Mouse (Mus musculus) forebrain, embryonic 10.5 days (tissue): ENCODE measurements at regions not wholly inside any gene's neighbourhood (a gene's known extent, or its start where the extent isn't known, plus 50 kb on each side); places are given as distances from the start of the nearest gene placed in this dataset.

Experiments
- DNase-seq: peaks from one replicate; pipeline ENCODE4 v3.0.0-alpha.2; 2017; ENCODE audit warnings: low spot score; ENCODE audit errors: extremely low spot score
- H3K27ac ChIP-seq: fragments of 300-500 bp; sonication (generic); 2 replicates; pipeline ENCODE4 v1.5.1; 2016; ENCODE audit warnings: mild to moderate bottlenecking
- H3K27me3 ChIP-seq: fragments of 300-500 bp; sonication (generic); 2 replicates; pipeline ENCODE4 v1.6.1; 2016; ENCODE audit warnings: mild to moderate bottlenecking; ENCODE audit not compliant: poor library complexity, severe bottlenecking
- H3K36me3 ChIP-seq: fragments of 300-500 bp; sonication (generic); replicated peaks from 2 replicates; pipeline ENCODE4 v1.6.1; 2016; ENCODE audit warnings: mild to moderate bottlenecking, moderate library complexity
- H3K4me1 ChIP-seq: fragments of 300-500 bp; sonication (generic); 2 replicates; pipeline ENCODE4 v1.6.1; 2016
- H3K4me3 ChIP-seq: fragments of 300-500 bp; sonication (generic); 2 replicates; pipeline ENCODE4 v1.5.1; 2016; ENCODE audit warnings: mild to moderate bottlenecking, moderate library complexity
- H3K9me3 ChIP-seq: fragments of 300-500 bp; sonication (generic); 2 replicates; pipeline ENCODE4 v1.6.1; 2016; ENCODE audit warnings: mild to moderate bottlenecking, moderate library complexity
- whole genome bisulfite sequencing: fragments of 180-500 bp; shearing (Covaris S2); methylation state at CpG from one replicate; pipeline ENCODE4 v1.1.7; 2016; 5-methylcytosine and 5-hydroxymethylcytosine counted together

- peaks cover 5% of the 10 kb centered on the region; the same call in 1 of the 2 replicates for H3K27me3 ChIP-seq
Measured at GRCm38 (mm10) chr2:11387623-11388022, 166.3 kb downstream of the Pfkfb3 start.

DNA sequence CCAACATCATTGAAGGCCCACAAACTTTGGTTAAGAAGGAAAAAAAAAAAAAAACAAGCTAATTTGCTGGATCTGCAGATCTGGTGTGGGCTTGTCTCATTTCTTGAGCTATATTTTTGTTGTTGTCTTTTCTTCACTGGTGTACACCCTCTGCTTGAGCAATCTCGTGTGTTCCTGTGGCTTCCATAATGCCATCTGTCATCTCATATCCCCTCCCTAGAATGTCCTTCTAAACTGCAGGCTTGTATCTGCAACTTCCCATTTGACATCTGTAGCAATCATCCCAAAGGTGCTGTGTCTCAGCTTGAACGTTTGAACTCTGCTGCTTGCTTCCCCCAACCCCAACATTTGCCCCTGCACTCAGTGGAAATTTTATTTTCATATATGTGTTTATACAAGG lies 170.1 kb downstream of the Pfkfb3 start:
- Histone ChIP-seq H3K27ac (no peak overlapping the region), H3K27me3 (no peaks in the 10 kb centered on the region), H3K36me3 (no peaks in the 10 kb centered on the region), H3K4me1 (no peaks in the 10 kb centered on the region), H3K4me3 (no peak overlapping the region), H3K9me3 (0 out of 2 replicates have a peak, but pooled peaks cover 4% of the 10 kb centered on the region)
- DNase-seq, result no peak
- 78% methylated on average over 2 of the region's 2 CpGs for WGBS

More at GRCm38 (mm10) chr2:11387623-11388022, 166.3 kb downstream of the Pfkfb3 start:
- DNase-seq, result no peak
- H3K27ac ChIP-seq, result no peak overlapping the region
- peaks cover 21% of the 10 kb centered on the region for H3K4me1 ChIP-seq
- no peak overlapping the region for H3K4me3 ChIP-seq
- whole genome bisulfite sequencing, result 96% methylated on average over 2 of the region's 2 CpGs
- no peaks in the 10 kb centered on the region for H3K36me3 ChIP-seq
- H3K9me3 ChIP-seq, result 0 out of 2 replicates have a peak, but pooled peaks cover 4% of the 10 kb centered on the region

DNA sequence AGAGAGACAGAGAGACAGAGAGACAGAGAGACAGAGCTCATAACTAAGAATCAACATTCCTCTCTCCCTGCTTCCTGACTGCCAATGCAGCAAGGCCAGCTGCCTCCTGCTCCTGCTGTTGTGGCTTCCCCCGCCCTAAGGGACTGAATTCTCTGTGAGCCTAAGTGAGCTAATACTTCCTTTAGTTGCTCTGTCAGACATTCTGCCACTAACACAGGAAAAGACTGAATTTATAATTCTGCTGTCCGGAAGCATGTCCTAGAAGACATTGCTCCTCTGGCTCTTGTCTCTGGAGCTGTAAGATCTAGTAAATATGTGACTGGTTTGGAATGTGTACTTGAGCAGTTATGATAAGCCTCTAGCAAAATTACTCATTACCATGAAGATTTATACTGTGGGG lies 176.7 kb downstream of the Pfkfb3 start:
- Histone ChIP-seq H3K27ac (no peak overlapping the region), H3K36me3 (no peaks in the 10 kb centered on the region), H3K4me3 (no peak overlapping the region), H3K4me1 (no peaks in the 10 kb centered on the region), H3K9me3 (no peaks in the 10 kb centered on the region), H3K27me3 (no peaks in the 10 kb centered on the region)
- no peak for DNase-seq
- WGBS, result 77% methylated on average over 2 of the region's 2 CpGs

GRCm38 (mm10) chr2:11375726-11376454 lies 178.0 kb downstream of the Pfkfb3 start:
- H3K4me1 ChIP-seq, result no peaks in the 10 kb centered on the region
- no peak overlapping the region for H3K27ac ChIP-seq
- H3K4me3 ChIP-seq, result no peak overlapping the region
- no peaks in the 10 kb centered on the region for H3K9me3 ChIP-seq
- DNase-seq, result no peak
- 81% methylated on average over 10 of the region's 10 CpGs for WGBS
- no peaks in the 10 kb centered on the region for H3K36me3 ChIP-seq
- H3K27me3 ChIP-seq, result no peaks in the 10 kb centered on the region

- no peaks in the 10 kb centered on the region for H3K27me3 ChIP-seq
- H3K9me3 ChIP-seq, result no peaks in the 10 kb centered on the region
- H3K4me1 ChIP-seq, result no peaks in the 10 kb centered on the region
- DNase-seq, result no peak
- H3K36me3 ChIP-seq, result no peaks in the 10 kb centered on the region
- WGBS, result 74% methylated on average over 6 of the region's 6 CpGs
- no peak overlapping the region for H3K4me3 ChIP-seq
- no peak overlapping the region for H3K27ac ChIP-seq
Measured at GRCm38 (mm10) chr2:11375092-11375491, 178.8 kb downstream of the Pfkfb3 start.

DNA sequence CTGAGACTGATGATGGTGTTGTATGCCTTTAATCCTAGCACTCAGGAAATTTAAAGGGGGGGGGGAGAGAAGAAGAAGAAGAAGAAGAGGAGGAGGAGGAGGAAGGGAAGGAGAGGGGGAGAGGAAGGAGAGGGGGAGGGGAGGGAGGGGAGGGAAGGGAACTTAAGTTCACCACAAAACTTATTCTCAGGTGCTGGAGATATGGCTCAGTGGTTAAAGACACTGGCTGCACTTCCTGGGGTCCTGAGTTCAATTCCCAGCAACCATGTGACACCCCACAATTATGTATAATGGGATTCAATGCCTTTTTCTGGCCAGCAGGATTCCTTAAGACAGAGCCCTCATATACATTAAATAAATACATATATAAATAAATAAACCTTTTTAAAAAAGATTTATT lies 183.6 kb downstream of the Pfkfb3 start:
- H3K9me3 ChIP-seq, result no peaks in the 10 kb centered on the region
- no peaks in the 10 kb centered on the region for H3K36me3 ChIP-seq
- no peaks in the 10 kb centered on the region for H3K27me3 ChIP-seq
- no peak overlapping the region for H3K4me3 ChIP-seq
- no peak overlapping the region for H3K27ac ChIP-seq
- no peaks in the 10 kb centered on the region for H3K4me1 ChIP-seq
- DNase-seq, result no peak

GRCm38 (mm10) chr2:11367319-11367718 lies 186.6 kb downstream of the Pfkfb3 start:
- DNase-seq, result no peak
- no peaks in the 10 kb centered on the region; the same call in 1 of the 2 replicates for H3K4me1 ChIP-seq
- H3K4me3 ChIP-seq, result no peak overlapping the region
- 76% methylated on average over 2 of the region's 2 CpGs for WGBS
- no peaks in the 10 kb centered on the region for H3K9me3 ChIP-seq
- no peak overlapping the region for H3K27ac ChIP-seq
- H3K36me3 ChIP-seq, result no peaks in the 10 kb centered on the region
- H3K27me3 ChIP-seq, result no peaks in the 10 kb centered on the region

GRCm38 (mm10) chr2:11365815-11366214 lies 188.1 kb downstream of the Pfkfb3 start:
- H3K27me3 ChIP-seq, result no peaks in the 10 kb centered on the region
- 93% methylated on average over 3 of the region's 3 CpGs for WGBS
- H3K4me1 ChIP-seq, result no peaks in the 10 kb centered on the region; the same call in 1 of the 2 replicates
- H3K36me3 ChIP-seq, result no peaks in the 10 kb centered on the region
- H3K9me3 ChIP-seq, result no peaks in the 10 kb centered on the region
- H3K4me3 ChIP-seq, result no peak overlapping the region
- no peak for DNase-seq
- H3K27ac ChIP-seq, result no peak overlapping the region

GRCm38 (mm10) chr2:11365371-11365770 lies 188.5 kb downstream of the Pfkfb3 start:
- WGBS, result 75% methylated on average over 4 of the region's 4 CpGs
- no peaks in the 10 kb centered on the region; the same call in 1 of the 2 replicates for H3K4me1 ChIP-seq
- no peak for DNase-seq

GRCm38 (mm10) chr2:11364111-11364510 lies 189.8 kb downstream of the Pfkfb3 start:
- Histone ChIP-seq H3K4me3 (no peak overlapping the region), H3K27ac (no peak overlapping the region), H3K9me3 (no peaks in the 10 kb centered on the region), H3K4me1 (no peaks in the 10 kb centered on the region; the same call in 1 of the 2 replicates), H3K27me3 (no peaks in the 10 kb centered on the region), H3K36me3 (no peaks in the 10 kb centered on the region)
- DNase-seq, result no peak
- WGBS, result 83% methylated on average over 2 of the region's 2 CpGs

More at GRCm38 (mm10) chr2:11365371-11365770, 188.5 kb downstream of the Pfkfb3 start:
- no peaks in the 10 kb centered on the region for H3K36me3 ChIP-seq
- H3K27me3 ChIP-seq, result no peaks in the 10 kb centered on the region
- no peaks in the 10 kb centered on the region for H3K9me3 ChIP-seq
- no peak overlapping the region for H3K27ac ChIP-seq
- H3K4me3 ChIP-seq, result no peak overlapping the region

GRCm38 (mm10) chr2:11363061-11363464 lies 190.8 kb downstream of the Pfkfb3 start:
- WGBS, result 79% methylated on average over 5 of the region's 5 CpGs
- Histone ChIP-seq H3K27ac (no peak overlapping the region), H3K4me1 (no peaks in the 10 kb centered on the region; the same call in 1 of the 2 replicates), H3K9me3 (no peaks in the 10 kb centered on the region), H3K27me3 (no peaks in the 10 kb centered on the region), H3K4me3 (no peak overlapping the region), H3K36me3 (no peaks in the 10 kb centered on the region)
- DNase-seq, result no peak

GRCm38 (mm10) chr2:11362205-11362994 lies 190.5 kb downstream of the Prkcq start:
- Histone ChIP-seq H3K9me3 (no peaks in the 10 kb centered on the region), H3K4me3 (no peak overlapping the region), H3K27ac (no peak overlapping the region), H3K36me3 (no peaks in the 10 kb centered on the region), H3K4me1 (no peaks in the 10 kb centered on the region; the same call in 1 of the 2 replicates), H3K27me3 (no peaks in the 10 kb centered on the region)
- no peak for DNase-seq
- WGBS, result 87% methylated on average over 8 of the region's 8 CpGs

DNA sequence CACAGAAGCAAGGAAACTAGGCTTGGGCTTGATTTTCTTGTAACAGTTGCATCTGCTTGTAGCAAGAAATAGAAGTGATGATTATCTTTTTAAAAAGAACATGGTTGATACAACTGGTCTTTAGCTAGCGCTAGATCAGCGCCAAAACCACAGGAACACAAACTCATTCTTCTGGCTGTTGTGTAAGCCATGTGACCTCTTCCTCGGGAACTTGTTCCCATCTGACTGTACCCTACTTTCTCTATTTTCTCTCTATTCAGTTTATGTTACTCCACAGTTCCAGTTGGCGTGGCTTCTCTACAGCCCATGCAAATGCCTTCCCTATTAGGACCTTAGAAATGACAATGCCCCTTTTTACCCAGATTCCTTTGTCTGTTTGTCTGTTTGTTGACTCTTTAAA lies 187.4 kb downstream of the Prkcq start:
- 95% methylated on average over 4 of the region's 4 CpGs for WGBS
- Histone ChIP-seq H3K9me3 (no peaks in the 10 kb centered on the region), H3K27me3 (no peaks in the 10 kb centered on the region), H3K4me3 (no peak overlapping the region), H3K4me1 (no peaks in the 10 kb centered on the region; the same call in 1 of the 2 replicates), H3K27ac (no peak overlapping the region), H3K36me3 (no peaks in the 10 kb centered on the region)
- DNase-seq, result no peak
